Mouse (Mus musculus): Measurements from ENCODE around the gene Hoxc11.

- TF ChIP-seq SMC3 (IDR thresholded peaks at IDR 0.05; ENCODE audit: low read depth, low read length) (no peak), GABPA (IDR thresholded peaks at IDR 0.05; ENCODE audit: insufficient replicate concordance, low read depth, low read length) (no peak), MYC (IDR thresholded peaks at IDR 0.05; ENCODE audit: low read depth, low read length) (no peak), CTCF (conservative IDR thresholded peaks at IDR 0.05 in 1 of 2, IDR thresholded peaks at IDR 0.05 in 1 of 2; ENCODE audit: low read depth in 2 of 2, low read length in 2 of 2) (no peak), MAFK (IDR thresholded peaks at IDR 0.05; ENCODE audit: insufficient replicate concordance, low read length) (no peak), ZC3H11A (IDR thresholded peaks at IDR 0.05; ENCODE audit: low read depth, low read length) (no peak), USF1 (IDR thresholded peaks at IDR 0.05; ENCODE audit: low read depth, low read length) (no peak), EP300 (IDR thresholded peaks at IDR 0.05; ENCODE audit: low read length) (no peak), ELF1 (IDR thresholded peaks at IDR 0.05; ENCODE audit: low read depth, low read length) (no peak), POLR2A (IDR thresholded peaks at IDR 0.05; ENCODE audit: low read depth, low read length) (no peak), ETS1 (conservative IDR thresholded peaks at IDR 0.05; ENCODE audit: low read depth, low read length) (no peak), RCOR1 (conservative IDR thresholded peaks at IDR 0.05; ENCODE audit: low read depth, low read length) (no peak), UBTF (IDR thresholded peaks at IDR 0.05; ENCODE audit: low read depth, low read length) (no peak), RAD21 (IDR thresholded peaks at IDR 0.05; ENCODE audit: low read depth, low read length) (no peak)
Measured at GRCm38 (mm10) chr15:102931706-102932358, 22.4 kb upstream of the Hoxc11 start.
